Mouse (Mus musculus): Measurements from ENCODE around the gene Rsph6a. TPM values are rescaled to one million over a fixed set of nuclear protein-coding genes. Genes with fewer than 3 reads are reported as not detected.

Gene Rsph6a
- not detected for total RNA-seq (2021)
- long read RNA-seq, experiment 1, partial matches to known transcripts = 0 of 2 reads
- long read RNA-seq, experiment 1, other reads (novel, unspliced or antisense) = 2 of 2 reads
- long read RNA-seq, experiment 2, partial matches to known transcripts = 0 of 1 reads
- long read RNA-seq, experiment 2, other reads (novel, unspliced or antisense) = 1 of 1 reads

GRCm38 (mm10) chr7:19054047-19054776, at the start of gene Rsph6a:
Gene Rsph6a, plus strand, starts transcription at chr7:19054690.
- DNase-seq (ENCODE audit: low spot score in 2 of 2) = no peak

- no peak for DNase-seq (ENCODE audit: low spot score in 2 of 2)
Measured at GRCm38 (mm10) chr7:19005417-19006121, 48.9 kb upstream of the Rsph6a start.

- DNase-seq (ENCODE audit: low spot score in 2 of 2) = peak in 1 of 2 experiments; percentile 73
Measured at GRCm38 (mm10) chr7:19006476-19006875, 48.0 kb upstream of the Rsph6a start.

- no peak for DNase-seq (ENCODE audit: low spot score in 2 of 2)
Measured at GRCm38 (mm10) chr7:19007026-19007977, 47.2 kb upstream of the Rsph6a start.

- no peak for DNase-seq (ENCODE audit: low spot score in 2 of 2)
Measured at GRCm38 (mm10) chr7:19010581-19010980, 43.9 kb upstream of the Rsph6a start.

- DNase-seq (ENCODE audit: low spot score in 2 of 2) = no peak
Measured at GRCm38 (mm10) chr7:19012025-19012621, 42.4 kb upstream of the Rsph6a start.

GRCm38 (mm10) chr7:19012882-19013281, 41.6 kb upstream of the Rsph6a start:
- no peak for DNase-seq (ENCODE audit: low spot score in 2 of 2)

GRCm38 (mm10) chr7:19014452-19014851, 40.0 kb upstream of the Rsph6a start:
- DNase-seq (ENCODE audit: low spot score in 2 of 2) = no peak

GRCm38 (mm10) chr7:19016042-19016441, 38.4 kb upstream of the Rsph6a start:
- no peak for DNase-seq (ENCODE audit: low spot score in 2 of 2)

- no peak for DNase-seq (ENCODE audit: low spot score in 2 of 2)
Measured at GRCm38 (mm10) chr7:19017909-19018308, 36.6 kb upstream of the Rsph6a start.

- DNase-seq (ENCODE audit: low spot score in 2 of 2) = no peak
Measured at GRCm38 (mm10) chr7:19021048-19021447, 33.4 kb upstream of the Rsph6a start.

- DNase-seq (ENCODE audit: low spot score in 2 of 2) = no peak
Measured at GRCm38 (mm10) chr7:19022189-19022958, 32.1 kb upstream of the Rsph6a start.

GRCm38 (mm10) chr7:19023357-19023814, 31.1 kb upstream of the Rsph6a start, which contains the start of gene Foxa3:
Gene Foxa3, minus strand, starts transcription at chr7:19023538.
- DNase-seq (ENCODE audit: low spot score in 2 of 2) = no peak

- peak; percentile 79 to 87 for DNase-seq (ENCODE audit: low spot score in 2 of 2)
Measured at GRCm38 (mm10) chr7:19024096-19024506, 30.4 kb upstream of the Rsph6a start, which contains the start of gene Sympk. Gene Sympk, plus strand, starts transcription at chr7:19024377.

- DNase-seq (ENCODE audit: low spot score in 2 of 2) = no peak
Measured at GRCm38 (mm10) chr7:19024581-19025255, 29.8 kb upstream of the Rsph6a start.

GRCm38 (mm10) chr7:19028067-19028466, 26.4 kb upstream of the Rsph6a start:
- DNase-seq (ENCODE audit: low spot score in 2 of 2) = no peak

- DNase-seq (ENCODE audit: low spot score in 2 of 2) = no peak
Measured at GRCm38 (mm10) chr7:19029084-19029653, 25.3 kb upstream of the Rsph6a start.

GRCm38 (mm10) chr7:19031641-19032040, 22.8 kb upstream of the Rsph6a start:
- DNase-seq (ENCODE audit: low spot score in 2 of 2) = no peak

GRCm38 (mm10) chr7:19044616-19045015, 9.9 kb upstream of the Rsph6a start:
- no peak for DNase-seq (ENCODE audit: low spot score in 2 of 2)
